Mouse (Mus musculus): ENCODE results near the gene Timd2.

DNA sequence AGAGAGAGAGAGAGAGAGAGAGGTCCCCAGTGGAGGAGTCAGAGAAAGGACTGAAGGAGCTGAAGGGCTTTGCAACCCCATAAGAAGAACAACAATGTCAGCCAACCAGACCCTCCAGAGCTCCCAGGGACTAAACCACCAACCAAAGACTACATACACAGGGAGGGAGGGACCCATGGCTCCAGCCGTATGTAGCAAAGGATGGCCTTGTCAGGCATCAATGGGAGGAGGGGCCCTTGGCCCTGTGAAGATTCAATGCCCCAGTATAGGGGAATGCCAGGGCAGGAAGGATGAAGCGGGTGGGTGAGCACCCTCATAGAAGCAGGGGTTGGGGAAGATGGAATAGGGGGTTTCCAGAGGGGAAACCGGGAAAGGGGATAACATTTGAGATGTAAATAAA lies 34.9 kb upstream of the Timd2 start:
- no peak for TF ChIP-seq MYOD1 (IDR thresholded peaks at IDR 0.05; ENCODE audit: control insufficient read depth in 1 of 3, insufficient read length in 2 of 3, low read depth in 2 of 3)
- TF ChIP-seq POLR2A (IDR thresholded peaks at IDR 0.05; ENCODE audit: insufficient read length, low read depth) = no peak
- no peak for TF ChIP-seq MYOG (IDR thresholded peaks at IDR 0.05; ENCODE audit: control insufficient read depth in 1 of 3, insufficient read depth in 1 of 3, insufficient read length in 2 of 3, low read depth in 2 of 3)
- TF ChIP-seq TCF12 (IDR thresholded peaks at IDR 0.05; ENCODE audit: insufficient read depth, poor library complexity, severe bottlenecking) = no peak
- no peak for TF ChIP-seq E2F4 (IDR thresholded peaks at IDR 0.05; ENCODE audit: insufficient read depth)
- no peak for TF ChIP-seq MAX (IDR thresholded peaks at IDR 0.05; ENCODE audit: low read depth)
- no peak for TF ChIP-seq SRF (IDR thresholded peaks at IDR 0.05; ENCODE audit: control insufficient read depth, insufficient read length, low read depth)
- no peak for TF ChIP-seq POLR2AphosphoS2 (IDR thresholded peaks at IDR 0.05; ENCODE audit: insufficient read length, low read depth)
- no peak for TF ChIP-seq CEBPB (IDR thresholded peaks at IDR 0.05; ENCODE audit: insufficient read depth, poor library complexity, severe bottlenecking)
- TF ChIP-seq USF1 (IDR thresholded peaks at IDR 0.05; ENCODE audit: low read depth) = no peak
- no peak for TF ChIP-seq REST (IDR thresholded peaks at IDR 0.05; ENCODE audit: insufficient read depth, insufficient read length)

Measured in myocyte (in vitro differentiated cells).